Mouse (Mus musculus) intestine, embryonic 15.5 days (tissue): ENCODE data around the gene Zfp143. TPM values are rescaled to one million over a fixed set of nuclear protein-coding genes. Genes with fewer than 3 reads are reported as not detected.
"Not testable (repeated sequence)": the region's sequence is repeated elsewhere in the genome, so short reads cannot be mapped to it uniquely, and the experiment has no call there.

ENCODE experiments used
- ATAC-seq: fragments of 200-750 bp; cut with Nextera tagmentation; 2 replicates; pipeline ENCODE4 v1.8.0; 2017; ENCODE audit warnings: moderate TSS enrichment, moderate library complexity
- H3K27ac ChIP-seq: fragments of 300-500 bp; sonication (generic); 2 replicates; pipeline ENCODE4 v1.5.1; 2015; ENCODE audit warnings: mild to moderate bottlenecking, inconsistent platforms
- H3K27me3 ChIP-seq: fragments of 300-500 bp; sonication (generic); replicated peaks from 2 replicates; pipeline ENCODE4 v1.6.1; 2015; ENCODE audit warnings: inconsistent platforms
- H3K36me3 ChIP-seq: fragments of 300-500 bp; sonication (generic); 2 replicates; pipeline ENCODE4 v1.6.1; 2015; ENCODE audit warnings: inconsistent platforms
- H3K4me1 ChIP-seq: fragments of 300-500 bp; sonication (generic); replicated peaks from 2 replicates; pipeline ENCODE4 v1.6.1; 2015; ENCODE audit warnings: inconsistent platforms
- H3K4me2 ChIP-seq: fragments of 300-500 bp; sonication (generic); replicated peaks from 2 replicates; pipeline ENCODE4 v1.6.1; 2015; ENCODE audit warnings: mild to moderate bottlenecking, inconsistent platforms
- H3K4me3 ChIP-seq: fragments of 300-500 bp; sonication (generic); replicated peaks from 2 replicates; pipeline ENCODE4 v1.5.1; 2015; ENCODE audit warnings: inconsistent platforms
- H3K9ac ChIP-seq: fragments of 300-500 bp; sonication (generic); 2 replicates; pipeline ENCODE4 v1.6.1; 2015; ENCODE audit warnings: inconsistent platforms
- H3K9me3 ChIP-seq: fragments of 300-500 bp; sonication (generic); 2 replicates; pipeline ENCODE4 v1.6.1; 2016; ENCODE audit warnings: inconsistent platforms
- WGBS: fragments of 180-500 bp; shearing (Covaris S2); methylation state at CpG from one replicate; pipeline ENCODE4 v1.1.7; 2015; 5-methylcytosine and 5-hydroxymethylcytosine counted together
- polyA plus RNA-seq: library from polyadenylated mRNA; unstranded; fragments of >200 nt; fragmentation: Nextera tagmentation; extraction: Ambion mirVana; gene quantifications from 2 replicates; pipeline ENCODE4 v1.2.1, GENCODE M21; 2015

The Zfp143 gene
- polyA plus RNA-seq, 1 experiment from 2014 or later = 15.0 TPM

DNA sequence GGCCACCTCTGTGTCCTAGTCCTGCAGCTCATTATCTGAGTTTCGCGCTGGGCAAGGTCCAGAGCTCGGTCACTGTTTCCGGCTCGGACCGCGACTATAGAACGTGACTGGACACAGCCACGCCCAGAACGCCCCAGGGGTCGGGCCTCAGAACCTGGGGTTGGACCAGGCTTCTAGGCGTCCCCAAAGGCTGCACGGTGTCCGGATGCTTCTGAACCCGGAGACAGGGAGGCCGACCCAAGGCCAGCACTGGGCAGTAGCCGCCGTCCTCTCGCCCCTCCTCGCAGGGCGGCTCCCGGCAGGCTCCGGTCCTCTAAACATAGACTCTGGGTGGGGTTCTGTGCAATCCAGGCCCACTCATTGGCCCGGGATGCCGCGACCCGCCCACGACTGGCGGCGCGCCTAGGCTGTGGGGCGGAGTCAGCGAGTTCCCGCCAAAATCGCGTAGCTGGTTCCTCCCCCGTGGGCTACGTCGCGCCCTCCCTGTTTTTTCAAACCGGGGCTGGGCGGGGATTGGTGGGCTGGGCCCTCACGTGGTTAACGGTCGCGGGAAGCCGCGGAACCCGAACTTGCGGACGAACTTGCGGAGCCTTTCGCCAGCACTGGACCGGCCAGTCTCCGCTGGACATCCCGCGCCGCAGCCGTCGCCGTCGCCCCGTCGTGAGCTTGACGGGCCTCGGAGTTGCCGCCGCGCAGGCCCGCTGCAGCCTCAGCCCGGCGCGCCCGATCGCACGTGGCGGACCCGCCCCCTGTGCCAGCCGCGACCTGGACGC, 60.7 kb downstream of the Zfp143 start, which contains the start of gene Wee1:
Gene Wee1 (plus strand): TSS at position 531 of the 773 bp plus-strand sequence.
- Histone ChIP-seq H3K36me3 (0 out of 2 replicates have a peak, but pooled peaks cover 2% of the 10 kb centered on the region), H3K27ac (peak within 1 kb of the TSS; percentile 95), H3K9ac (peak within 1 kb of the TSS; percentile 95), H3K4me2 (peak within 1 kb of the TSS; percentile 72), H3K9me3 (no peaks in the 10 kb centered on the region), H3K4me1 (peaks cover 9% of the 10 kb centered on the region; the same call in 1 of the 2 replicates), H3K27me3 (no peaks in the 10 kb centered on the region), H3K4me3 (peak within 1 kb of the TSS; percentile 99)
- under 1% methylated on average over 81 of the region's 81 CpGs for WGBS
- peak; percentile 98 for ATAC-seq

DNA sequence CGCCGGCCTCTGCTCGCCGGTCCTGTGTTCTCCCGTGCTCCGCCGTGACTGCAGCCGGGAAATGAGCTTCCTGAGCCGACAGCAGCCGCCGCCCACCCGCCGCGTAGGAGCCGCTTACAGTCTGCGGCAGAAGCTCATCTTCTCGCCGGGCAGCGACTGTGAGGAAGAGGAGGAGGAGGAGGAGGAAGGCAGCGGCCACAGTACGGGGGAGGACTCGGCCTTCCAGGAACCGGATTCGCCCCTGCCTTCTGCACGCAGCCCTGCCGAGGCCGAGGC, 61.2 kb downstream of the Zfp143 start:
- no peak; the same call in 1 of the 2 replicates for ATAC-seq
- Histone ChIP-seq H3K9ac (peak overlapping the region; percentile 95), H3K4me3 (peak overlapping the region; percentile 99), H3K4me1 (peaks cover 9% of the 10 kb centered on the region; the same call in 1 of the 2 replicates), H3K4me2 (peak overlapping the region; percentile 64), H3K27me3 (no peaks in the 10 kb centered on the region), H3K9me3 (no peaks in the 10 kb centered on the region), H3K36me3 (peaks cover 5% of the 10 kb centered on the region; the same call in 1 of the 2 replicates), H3K27ac (peak overlapping the region; percentile 95)
- WGBS = 0% methylated on average over 27 of the region's 27 CpGs

DNA sequence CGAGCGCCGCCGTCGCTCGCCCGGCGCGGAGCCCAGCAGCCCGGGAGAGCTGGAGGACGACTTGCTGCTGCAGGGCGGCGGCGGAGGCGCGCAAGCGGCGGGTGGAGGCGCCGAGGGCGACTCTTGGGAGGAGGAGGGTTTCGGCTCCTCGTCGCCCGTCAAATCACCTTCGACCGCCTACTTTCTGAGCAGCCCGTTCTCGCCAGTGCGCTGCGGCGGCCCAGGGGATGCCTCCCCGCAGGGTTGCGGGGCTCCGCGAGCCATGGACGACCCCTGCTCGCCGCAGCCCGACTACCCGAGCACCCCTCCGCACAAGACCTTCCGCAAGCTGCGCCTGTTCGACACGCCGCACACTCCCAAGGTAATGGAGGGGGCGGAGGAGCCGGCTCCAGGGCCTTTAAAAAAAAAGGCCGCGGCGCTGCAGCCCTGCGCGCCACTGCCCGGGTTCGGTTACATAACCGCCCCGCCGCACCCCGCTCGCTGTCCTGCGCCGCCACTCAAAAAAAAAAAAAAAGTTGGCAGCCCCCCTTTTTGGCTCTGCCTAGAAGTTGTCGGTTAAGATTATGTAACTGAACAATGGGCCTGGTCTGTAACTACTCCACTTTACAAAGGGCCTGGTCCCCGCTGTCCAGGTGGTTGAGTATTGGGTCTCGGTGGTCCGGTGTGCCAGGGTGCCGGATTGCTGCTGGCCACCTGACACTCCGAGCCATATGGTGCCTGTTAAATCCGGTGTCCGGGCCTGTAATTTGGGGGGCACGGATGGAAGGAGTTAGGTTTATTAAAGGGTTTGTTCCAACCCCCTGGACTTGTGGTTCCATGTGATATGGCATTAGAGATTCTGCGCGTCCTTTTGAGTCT, 61.8 kb downstream of the Zfp143 start:
- Histone ChIP-seq H3K4me2 (peak overlapping the region; percentile 64), H3K9me3 (no peaks in the 10 kb centered on the region), H3K27me3 (no peaks in the 10 kb centered on the region), H3K4me1 (peaks cover 9% of the 10 kb centered on the region; the same call in 1 of the 2 replicates), H3K36me3 (peaks cover 6% of the 10 kb centered on the region; the same call in 1 of the 2 replicates), H3K9ac (peak overlapping the region; percentile 95), H3K4me3 (peak overlapping the region; percentile 99), H3K27ac (peak overlapping the region; percentile 95)
- under 1% methylated on average over 73 of the region's 74 CpGs for WGBS
- ATAC-seq = peak; percentile 5

DNA sequence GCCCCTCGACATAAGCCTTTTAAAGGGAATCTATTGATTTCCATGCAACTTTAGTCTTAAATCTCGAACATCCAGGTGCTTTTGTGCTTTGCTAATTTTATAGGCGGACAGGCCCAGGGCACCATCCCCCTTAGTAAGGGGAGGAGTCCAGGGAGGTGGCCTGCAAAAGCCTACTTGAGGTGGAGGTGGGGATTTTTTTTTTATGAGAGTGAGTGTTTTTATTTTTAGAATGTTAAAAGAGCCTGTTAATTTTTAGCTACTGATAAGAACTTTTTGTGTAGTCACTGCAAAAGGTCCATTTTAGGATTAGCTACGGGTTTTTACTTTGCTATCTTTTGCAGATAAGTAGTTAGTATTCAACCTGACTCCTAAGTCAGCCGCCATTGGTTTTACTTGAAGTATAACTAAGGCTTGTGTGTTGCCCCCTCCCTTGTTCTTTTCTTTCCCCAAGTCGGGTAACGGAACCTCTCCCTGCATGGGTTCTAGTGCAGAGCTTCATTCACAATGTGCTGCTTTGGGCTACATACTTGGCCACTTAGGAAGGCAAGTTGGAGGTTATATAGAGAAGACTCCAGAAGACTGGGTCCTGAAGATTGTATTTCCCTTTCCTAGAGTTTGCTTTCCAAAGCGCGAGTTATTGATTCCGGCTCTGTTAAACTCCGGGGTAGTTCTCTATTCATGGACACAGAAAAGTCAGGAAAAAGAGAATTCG, 63.0 kb downstream of the Zfp143 start:
- no peak for ATAC-seq
- whole genome bisulfite sequencing = 39% methylated on average over 12 of the region's 12 CpGs
- peak overlapping the region; percentile 41; the same call in 1 of the 2 replicates for H3K27ac ChIP-seq

DNA sequence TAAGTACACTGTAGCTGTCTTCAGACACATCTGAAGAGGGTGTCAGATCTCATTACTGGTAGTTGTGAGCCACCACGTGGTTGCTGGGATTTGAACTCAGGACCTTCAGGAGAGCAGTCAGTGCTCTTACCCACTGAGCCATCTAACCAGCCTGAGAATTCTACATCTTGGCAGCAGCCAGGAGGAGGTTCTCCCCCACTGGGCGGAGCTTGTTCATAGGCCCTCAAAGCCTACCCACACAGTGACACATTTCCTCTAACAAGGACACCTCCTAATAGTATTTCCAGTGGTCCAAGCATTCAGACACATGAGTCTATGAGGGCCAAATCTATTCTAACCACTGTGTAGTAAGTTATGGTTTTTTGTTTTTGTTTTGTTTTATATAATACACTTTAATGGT, 67.5 kb downstream of the Zfp143 start:
- H3K4me3 ChIP-seq = no peak overlapping the region
- ATAC-seq = no peak
- H3K9ac ChIP-seq = no peak overlapping the region
- no peak overlapping the region for H3K4me2 ChIP-seq
- H3K27ac ChIP-seq = no peak overlapping the region
- H3K27me3 ChIP-seq = no peaks in the 10 kb centered on the region
- H3K9me3 ChIP-seq = no peaks in the 10 kb centered on the region
- 79% methylated on average over 2 of the region's 2 CpGs for WGBS
- peaks cover 11% of the 10 kb centered on the region; the same call in 1 of the 2 replicates for H3K36me3 ChIP-seq
- peaks cover 6% of the 10 kb centered on the region; the same call in 1 of the 2 replicates for H3K4me1 ChIP-seq

More for the DNA sequence above, 63.0 kb downstream of the Zfp143 start:
- Histone ChIP-seq H3K4me3 (peak overlapping the region; percentile 99), H3K36me3 (peaks cover 6% of the 10 kb centered on the region; the same call in 1 of the 2 replicates), H3K27me3 (no peaks in the 10 kb centered on the region), H3K4me2 (peak overlapping the region; percentile 64), H3K9me3 (no peaks in the 10 kb centered on the region), H3K9ac (peak overlapping the region; percentile 95), H3K4me1 (peaks cover 9% of the 10 kb centered on the region; the same call in 1 of the 2 replicates)

DNA sequence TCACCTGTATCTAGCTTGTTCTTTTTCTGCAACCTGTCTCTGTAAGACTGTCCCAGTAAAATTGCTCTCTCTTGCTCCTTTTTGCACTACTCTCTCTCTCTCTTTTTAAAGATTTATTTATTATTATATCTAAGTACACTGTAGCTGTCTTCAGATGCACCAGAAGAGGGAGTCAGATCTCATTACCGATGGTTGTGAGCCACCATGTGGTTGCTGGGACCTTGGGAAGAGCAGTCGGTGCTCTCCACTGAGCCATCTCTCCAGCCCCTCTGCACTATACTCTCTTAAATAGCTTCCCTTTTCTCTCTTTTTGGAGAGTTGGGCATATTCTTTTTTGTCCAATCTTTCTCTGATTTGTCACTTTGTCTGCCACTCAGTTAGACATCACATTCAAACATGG, 71.3 kb downstream of the Zfp143 start:
- H3K27ac ChIP-seq, H3K4me2 ChIP-seq, H3K27me3 ChIP-seq, H3K9me3 ChIP-seq, ATAC-seq, H3K4me3 ChIP-seq, H3K4me1 ChIP-seq, H3K9ac ChIP-seq: not testable (repeated sequence)
- WGBS = 81% methylated on average over 2 of the region's 2 CpGs
- peaks cover 23% of the 10 kb centered on the region for H3K36me3 ChIP-seq

DNA sequence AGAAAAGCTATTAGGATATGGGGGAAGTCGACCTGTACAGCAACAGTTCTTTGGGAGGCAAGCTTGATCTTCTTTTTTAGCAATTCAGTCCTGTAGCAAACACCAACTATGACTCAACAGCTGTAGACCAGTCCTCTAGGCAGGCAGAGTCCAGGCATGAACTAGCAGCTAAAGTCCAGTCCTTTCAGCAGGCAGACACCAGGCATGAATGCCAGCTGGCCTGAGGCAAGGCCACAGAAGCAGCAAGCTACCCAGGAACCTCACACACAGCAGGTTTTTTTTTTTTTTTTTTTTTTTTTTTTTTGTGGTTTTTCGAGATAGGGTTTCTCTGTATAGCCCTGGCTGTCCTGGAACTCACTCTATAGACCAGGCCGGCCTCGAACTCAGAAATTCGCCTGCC, 73.0 kb downstream of the Zfp143 start:
- Histone ChIP-seq H3K27me3 (no peaks in the 10 kb centered on the region), H3K4me2 (no peak overlapping the region), H3K9ac (no peak overlapping the region), H3K4me1 (no peaks in the 10 kb centered on the region), H3K27ac (no peak overlapping the region), H3K4me3 (no peak overlapping the region), H3K36me3 (peaks cover 35% of the 10 kb centered on the region), H3K9me3 (no peaks in the 10 kb centered on the region)
- no peak for ATAC-seq
- 90% methylated on average over 5 of the region's 5 CpGs for WGBS

DNA sequence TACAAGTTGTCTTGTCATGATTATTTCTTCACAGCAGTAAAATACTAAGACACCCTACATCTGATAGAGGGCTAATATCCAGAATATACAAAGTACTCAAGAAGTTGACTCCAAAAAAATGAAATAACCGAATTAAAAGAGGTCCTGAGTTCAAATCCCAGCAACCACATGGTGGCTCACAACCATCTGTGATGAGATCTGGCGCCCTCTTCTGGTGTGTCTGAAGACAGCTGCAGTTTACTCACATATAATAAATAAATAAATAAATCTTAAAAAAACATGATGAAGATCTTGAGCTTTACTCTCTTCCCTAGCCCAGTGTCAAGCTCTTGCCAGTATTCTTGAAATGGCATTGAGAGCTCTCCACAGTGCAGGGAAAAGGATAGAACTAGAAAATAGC, 77.5 kb downstream of the Zfp143 start:
- no peak overlapping the region for H3K4me2 ChIP-seq
- no peak for ATAC-seq
- H3K4me1 ChIP-seq = no peaks in the 10 kb centered on the region
- WGBS = 85% methylated on average over 2 of the region's 2 CpGs
- H3K9me3 ChIP-seq = no peaks in the 10 kb centered on the region
- H3K36me3 ChIP-seq = peaks cover 55% of the 10 kb centered on the region
- H3K27ac ChIP-seq = no peak overlapping the region
- no peak overlapping the region for H3K4me3 ChIP-seq
- H3K27me3 ChIP-seq = no peaks in the 10 kb centered on the region
- H3K9ac ChIP-seq = no peak overlapping the region

DNA sequence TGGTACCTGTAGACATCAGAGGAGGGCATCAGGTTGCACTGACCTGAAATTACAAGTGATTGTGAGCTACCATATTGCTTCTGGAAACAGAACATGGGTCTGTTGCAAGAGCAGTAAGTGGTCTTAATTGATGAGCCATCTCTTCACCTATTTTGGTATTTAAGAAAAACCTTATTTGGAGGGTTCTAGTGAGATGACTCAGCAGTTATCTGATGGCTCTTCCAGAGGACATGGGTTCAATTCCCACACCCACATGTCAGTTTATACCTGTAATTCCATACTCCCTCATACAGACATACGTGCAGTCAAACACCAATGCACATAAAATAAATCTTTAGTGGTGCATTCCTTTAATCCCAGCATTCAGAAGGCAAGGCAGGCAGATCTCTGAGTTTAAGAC, 82.8 kb downstream of the Zfp143 start:
- Histone ChIP-seq H3K4me3 (no peak overlapping the region), H3K9me3 (no peaks in the 10 kb centered on the region), H3K4me1 (no peaks in the 10 kb centered on the region), H3K9ac (no peak overlapping the region), H3K4me2 (no peak overlapping the region), H3K27me3 (no peaks in the 10 kb centered on the region), H3K27ac (no peak overlapping the region), H3K36me3 (peaks cover 32% of the 10 kb centered on the region)
- ATAC-seq = no peak
- WGBS = 90% methylated on average over 1 of the region's 1 CpGs
